Mouse (Mus musculus) olfactory bulb, adult 2 months (tissue): ENCODE results near the gene Rab7b.

ENCODE experiments used
- CTCF ChIP-seq: fragments of 200-500 bp; IDR thresholded peaks from 2 replicates; pipeline ENCODE4 v1.5.1; 2012; ENCODE audit warnings: low read depth, mild to moderate bottlenecking, low read length, moderate library complexity; ENCODE audit not compliant: insufficient read depth
- POLR2A ChIP-seq: fragments of 200-500 bp; IDR thresholded peaks from 2 replicates; pipeline ENCODE4 v1.6.1; 2012; ENCODE audit warnings: mild to moderate bottlenecking, low read depth, low read length, moderate library complexity; ENCODE audit not compliant: insufficient read depth

GRCm38 (mm10) chr1:131659512-131660085, 28.9 kb upstream of the Rab7b start:
- TF ChIP-seq POLR2A, result no peak
- no peak for TF ChIP-seq CTCF
